Mouse (Mus musculus) adrenal gland (tissue): Measurements from ENCODE around the gene Lpar3.

Source experiments
- intact Hi-C: fragments of 180-260 bp; cut with DNase I; formaldehyde crosslinking; loops from one replicate; pipeline ENCODE4 v1.15.1; 2025

The Lpar3 gene

DNA sequence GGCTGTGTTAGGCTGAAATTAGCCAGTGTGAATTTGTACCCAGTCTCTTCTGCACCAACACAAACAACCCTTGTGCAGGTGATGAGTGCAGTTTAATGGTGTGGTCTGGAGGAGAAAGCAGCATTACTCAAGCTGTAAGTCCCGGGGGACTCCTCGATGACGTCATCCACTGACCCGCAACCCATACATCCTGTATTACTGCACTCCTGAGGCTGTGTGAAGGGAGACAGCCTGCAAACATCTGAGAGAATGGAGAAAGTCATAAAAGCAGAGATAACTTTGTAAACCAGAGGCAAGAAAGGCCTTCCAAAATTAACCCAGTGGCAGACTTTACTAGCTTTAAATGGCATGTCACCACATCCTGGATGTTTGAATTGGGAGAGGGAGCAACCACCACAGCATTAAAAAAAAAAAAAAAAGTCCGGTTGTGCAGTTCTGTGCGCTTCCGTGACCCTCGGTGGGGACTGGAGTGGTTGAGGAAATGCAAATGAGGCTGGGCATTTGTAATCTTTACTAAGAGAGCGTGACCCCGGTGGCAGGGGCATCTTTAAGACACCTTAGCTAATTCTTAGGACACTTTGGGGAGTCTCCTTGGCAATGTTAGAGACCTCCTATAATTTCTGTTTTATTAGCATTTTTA is 36.8 kb downstream of the Lpar3 start:
- intact Hi-C loops, result no loop called here

- intact Hi-C loops, result no loop called here
Observed at GRCm38 (mm10) chr3:146260203-146260602, 39.4 kb downstream of the Lpar3 start.

DNA sequence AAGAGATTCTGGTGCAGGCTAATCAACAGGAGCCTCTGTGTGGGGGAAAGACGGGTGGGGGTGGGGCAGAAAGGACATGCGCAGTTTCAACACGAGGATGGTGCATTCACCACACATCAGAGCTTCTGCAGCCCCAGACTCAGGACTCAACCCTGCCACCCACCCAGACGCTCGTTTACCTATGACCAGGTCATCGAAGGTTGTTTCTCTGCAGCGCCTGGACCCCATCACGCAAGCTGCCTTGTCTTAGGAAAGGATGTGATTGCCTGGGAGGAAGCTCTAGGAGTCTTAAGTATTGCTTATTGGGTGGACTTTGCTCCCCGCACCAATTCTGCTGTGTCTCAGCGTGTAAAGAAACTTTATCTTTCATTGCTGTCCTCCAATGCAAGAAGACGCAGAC is 40.1 kb downstream of the Lpar3 start:
- intact Hi-C loops, result no loop called here

DNA sequence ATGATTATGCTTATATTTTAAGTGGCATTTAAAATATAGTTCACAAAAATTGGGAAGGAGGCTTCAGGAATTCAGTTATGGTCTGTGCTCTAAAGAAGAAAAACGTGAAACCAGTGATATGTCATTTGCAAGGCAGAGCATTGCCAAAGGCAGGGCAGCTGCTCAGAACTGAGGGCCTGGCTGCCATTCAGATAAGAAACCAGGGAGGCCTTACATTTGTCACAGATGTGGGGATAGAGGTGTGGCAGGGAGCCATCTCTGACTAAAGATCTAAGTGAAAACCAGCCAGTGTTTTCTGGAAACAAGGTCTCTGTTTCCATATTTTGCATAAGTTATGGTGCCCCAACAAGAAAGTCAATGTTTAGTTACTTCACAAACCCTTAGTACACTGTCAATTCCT is 41.8 kb downstream of the Lpar3 start:
- intact Hi-C loops, result no loop called here

DNA sequence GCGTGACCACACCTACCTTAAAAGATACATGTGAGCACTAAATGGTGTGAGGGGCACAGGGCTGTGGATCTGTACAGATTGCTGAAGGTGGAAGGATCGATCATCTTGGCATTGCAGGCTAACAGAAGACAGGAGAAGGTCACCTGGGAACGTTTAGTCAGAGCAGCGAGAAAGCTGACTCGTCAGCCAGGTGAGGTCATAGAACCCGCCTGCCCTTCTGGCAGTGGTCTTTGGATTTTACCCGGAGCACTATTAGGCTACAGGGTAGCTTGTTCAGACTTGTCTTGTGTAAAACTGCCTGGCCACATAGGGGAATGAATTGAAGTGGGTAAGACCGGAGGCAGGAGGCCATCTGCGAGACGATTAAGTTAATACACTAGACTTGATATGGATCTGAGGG is 43.4 kb downstream of the Lpar3 start:
- intact Hi-C loops, result no loop called here

- intact Hi-C loops, result no loop called here
Observed at GRCm38 (mm10) chr3:146265545-146266130, 44.9 kb downstream of the Lpar3 start.

- intact Hi-C loops, result no loop called here
Observed at GRCm38 (mm10) chr3:146268024-146268801, 47.5 kb downstream of the Lpar3 start.

DNA sequence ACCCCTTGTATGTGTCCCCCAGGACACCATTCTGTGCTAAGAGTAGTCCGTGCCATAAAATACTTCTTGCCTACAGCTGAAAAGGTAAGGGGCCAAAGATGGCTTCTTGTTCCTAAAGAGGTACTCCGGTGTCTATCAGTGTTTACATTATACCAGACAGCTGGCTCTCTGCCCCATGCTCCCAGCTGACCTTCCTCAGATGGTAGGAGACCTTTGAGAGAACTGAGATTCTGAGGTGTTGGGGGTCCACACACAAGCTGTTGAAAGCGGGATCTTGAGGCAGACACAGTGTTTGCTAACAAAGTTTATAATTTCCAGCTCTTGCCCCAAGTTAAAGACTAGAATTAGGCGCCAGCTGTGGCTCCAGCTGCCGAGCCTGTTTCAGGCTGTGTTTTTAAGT is 53.7 kb downstream of the Lpar3 start:
- intact Hi-C loops, result no loop called here

DNA sequence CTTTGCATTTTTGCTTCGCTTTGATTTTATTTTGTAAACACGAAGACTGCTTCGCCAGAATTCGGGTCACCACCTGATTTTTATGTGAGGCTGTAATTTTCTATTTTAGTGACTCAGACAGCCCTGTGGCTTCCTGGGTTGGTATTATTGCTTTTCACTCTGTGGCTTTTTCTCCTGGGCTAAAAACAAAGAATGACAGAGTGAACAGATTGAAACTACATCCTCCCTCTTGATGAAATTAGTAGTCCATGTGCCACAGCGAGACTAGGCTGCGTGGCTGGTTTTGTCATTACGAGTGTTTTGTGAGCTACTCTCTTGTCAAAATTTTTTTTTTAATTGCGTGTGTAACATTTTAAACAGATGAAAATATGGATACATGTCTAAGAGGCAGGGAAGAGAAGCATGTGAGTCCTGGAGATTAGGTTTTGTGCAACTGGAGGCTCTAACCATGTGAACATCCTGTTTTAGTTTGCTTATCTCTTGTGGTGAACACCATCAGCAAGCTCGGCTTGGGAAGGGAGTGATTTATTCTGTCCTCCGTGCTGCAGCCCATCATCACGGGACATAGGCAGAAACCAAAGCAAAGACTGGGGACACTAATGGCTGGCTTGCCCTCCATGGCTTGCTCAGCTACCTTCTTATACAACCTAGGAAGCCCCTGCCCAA is 54.7 kb downstream of the Lpar3 start:
- intact Hi-C loops, result loop anchor here (2.0 kb wide), 1 partner anchor 91 kb away; no protein-coding TSS in a partner anchor

DNA sequence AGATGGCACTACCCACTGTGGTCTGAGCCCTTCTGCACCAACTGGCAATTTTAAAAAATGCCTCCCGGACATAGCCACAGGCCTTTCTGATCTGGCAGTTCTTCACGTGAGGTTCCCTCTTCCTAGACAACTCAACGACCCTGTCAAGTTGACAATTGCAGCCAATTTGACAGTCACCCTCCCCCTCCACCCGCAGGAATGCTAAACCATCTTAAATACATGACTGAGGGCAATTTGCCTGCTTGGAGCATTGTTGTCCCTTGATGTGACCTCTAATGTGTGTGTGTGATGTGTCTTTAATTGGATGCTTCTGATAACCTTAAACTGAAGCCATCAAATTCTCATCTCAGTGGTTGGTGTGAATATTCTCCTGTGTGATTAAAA is 55.3 kb downstream of the Lpar3 start:
- intact Hi-C loops, result loop anchor here (2.0 kb wide), 1 partner anchor 91 kb away; no protein-coding TSS in a partner anchor

- intact Hi-C loops, result loop anchor here (2.0 kb wide), 1 partner anchor 92 kb away; no protein-coding TSS in a partner anchor
Observed at GRCm38 (mm10) chr3:146276991-146277390, 56.2 kb downstream of the Lpar3 start.

- intact Hi-C loops, result loop anchor here (2.0 kb wide), 1 partner anchor 93 kb away; no protein-coding TSS in a partner anchor
Observed at GRCm38 (mm10) chr3:146277456-146277855, 56.7 kb downstream of the Lpar3 start.

DNA sequence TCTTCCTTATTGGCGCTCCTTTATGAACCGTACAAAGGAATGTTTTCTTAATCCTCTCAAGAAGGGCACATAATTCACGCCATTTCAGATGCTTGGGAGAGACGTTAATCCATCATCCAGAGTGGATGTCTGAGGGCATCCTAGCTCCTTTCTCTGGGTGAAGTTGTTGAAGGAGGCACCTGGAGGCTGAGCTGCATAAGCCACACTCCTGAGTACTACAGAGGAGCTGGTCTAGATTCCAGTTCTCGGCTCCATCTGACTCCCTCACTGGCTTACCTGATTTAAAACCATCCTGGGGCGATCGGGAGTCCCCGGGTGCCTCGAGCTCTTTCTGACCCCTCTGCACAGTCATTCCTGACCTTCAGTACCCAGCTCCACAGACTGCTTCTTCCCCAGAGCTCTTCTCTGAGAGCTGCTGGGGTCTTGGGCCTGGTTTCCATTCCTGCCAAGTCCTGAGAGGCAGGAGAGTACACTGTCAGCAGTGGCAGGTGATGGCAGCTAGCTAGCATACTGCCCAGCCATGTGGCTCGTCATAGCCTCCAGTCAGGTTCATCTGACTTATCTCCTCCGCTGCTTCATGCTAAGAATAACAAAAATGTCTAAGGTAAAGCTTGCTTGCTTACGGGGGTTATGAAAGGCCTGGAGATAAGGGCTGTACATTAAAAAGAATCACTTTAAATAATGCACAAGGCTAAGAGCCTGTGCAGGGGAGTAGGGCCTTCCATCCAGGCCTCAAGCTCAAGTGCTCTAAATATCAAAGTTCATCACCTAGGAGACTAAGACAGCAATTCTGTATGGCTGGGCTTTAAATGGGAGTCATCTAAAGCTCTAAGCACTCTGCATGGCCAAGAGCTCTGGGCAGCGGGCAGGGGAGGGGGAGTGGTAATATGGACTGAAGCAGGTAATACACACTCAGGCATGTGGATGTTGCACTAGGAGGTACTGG is 57.7 kb downstream of the Lpar3 start:
- intact Hi-C loops, result no loop called here

GRCm38 (mm10) chr3:146283732-146284361 is 63.1 kb downstream of the Lpar3 start:
- intact Hi-C loops, result no loop called here

DNA sequence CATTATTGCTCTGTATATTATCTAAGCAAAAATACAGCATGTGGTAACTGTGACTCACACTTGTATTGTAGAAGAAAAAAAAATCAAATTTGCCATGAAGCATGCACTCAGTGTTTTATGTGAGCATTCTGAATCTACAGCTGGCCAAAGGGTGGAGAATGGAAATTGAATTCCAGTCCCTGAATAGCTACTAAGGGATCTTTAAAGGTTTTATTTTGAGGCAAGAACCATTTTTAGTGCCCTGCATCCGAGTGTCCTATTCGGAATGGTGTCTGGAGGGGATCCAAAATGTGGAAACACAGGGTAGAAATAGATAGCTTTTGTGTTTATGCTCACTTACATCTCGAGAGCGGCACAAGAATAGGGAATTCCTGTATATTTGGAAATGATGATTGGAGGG is 65.4 kb downstream of the Lpar3 start:
- intact Hi-C loops, result no loop called here

DNA sequence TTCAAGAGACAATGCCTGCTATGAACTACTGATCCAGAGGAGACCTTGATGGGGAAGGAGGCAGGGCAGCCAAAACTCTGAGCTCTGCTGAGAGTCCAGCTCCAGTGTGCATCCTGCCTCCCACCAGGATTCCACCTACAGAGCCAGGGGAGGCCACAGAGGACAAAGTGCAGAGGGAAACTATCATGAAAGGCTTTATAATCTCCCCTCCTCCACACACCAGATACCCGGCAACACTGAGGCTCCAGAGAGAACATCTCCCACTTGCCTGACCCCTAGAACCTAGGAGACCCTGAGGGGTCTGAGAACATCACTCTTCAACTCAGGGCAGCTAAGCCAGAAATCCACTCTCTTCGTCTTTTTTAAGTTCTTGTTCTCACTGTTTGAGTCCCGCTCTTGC is 71.2 kb downstream of the Lpar3 start:
- intact Hi-C loops, result no loop called here

DNA sequence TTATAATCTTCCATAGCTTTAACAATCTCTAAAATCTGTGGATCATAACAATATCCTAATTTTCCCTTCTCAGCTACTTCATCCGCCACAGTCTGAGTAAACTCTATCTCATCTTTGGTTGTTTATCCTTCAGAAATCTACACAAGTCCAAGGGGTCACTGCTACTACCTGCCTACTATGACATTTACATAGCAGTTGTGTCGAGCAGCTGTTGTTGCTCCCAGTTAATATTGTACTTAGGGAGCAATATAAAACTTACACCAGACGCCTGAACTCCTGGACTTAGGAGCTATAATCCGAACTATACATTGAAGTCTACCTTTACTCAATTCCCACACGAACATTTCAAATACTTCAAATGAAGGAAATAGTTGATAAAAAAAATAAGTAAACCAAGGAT is 71.8 kb downstream of the Lpar3 start:
- intact Hi-C loops, result no loop called here

- intact Hi-C loops, result no loop called here
Observed at GRCm38 (mm10) chr3:146302451-146302850, 81.7 kb downstream of the Lpar3 start.

DNA sequence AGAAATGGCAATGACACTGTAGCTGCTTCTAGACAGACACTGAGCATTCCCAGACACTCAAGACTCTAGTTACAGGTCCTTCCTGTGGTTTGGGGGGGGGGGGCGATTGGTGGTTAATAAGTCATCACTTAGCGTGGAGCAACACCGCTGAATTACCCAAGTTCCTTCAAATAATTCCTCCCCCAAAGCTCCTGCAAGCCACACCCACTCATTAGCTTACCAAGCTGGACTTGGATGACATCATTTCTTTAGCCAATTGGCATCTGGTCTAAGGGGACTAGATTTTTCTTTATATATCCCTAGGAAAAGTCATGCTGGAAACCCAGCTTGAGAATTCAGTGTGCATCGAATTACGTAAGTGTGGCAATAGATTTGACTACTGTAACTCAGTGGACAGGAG is 82.4 kb downstream of the Lpar3 start:
- intact Hi-C loops, result no loop called here
